Mouse (Mus musculus) liver (tissue): ENCODE measurements around the gene Scyl1.
A peak's percentile ranks its signal among the peaks of the same experiment; 100 is the strongest.

Source experiments
- DNase-seq: peaks from one replicate; pipeline ENCODE4 v3.0.0-alpha.2; 2020; ENCODE audit warnings: mixed read lengths

Gene Scyl1

DNA sequence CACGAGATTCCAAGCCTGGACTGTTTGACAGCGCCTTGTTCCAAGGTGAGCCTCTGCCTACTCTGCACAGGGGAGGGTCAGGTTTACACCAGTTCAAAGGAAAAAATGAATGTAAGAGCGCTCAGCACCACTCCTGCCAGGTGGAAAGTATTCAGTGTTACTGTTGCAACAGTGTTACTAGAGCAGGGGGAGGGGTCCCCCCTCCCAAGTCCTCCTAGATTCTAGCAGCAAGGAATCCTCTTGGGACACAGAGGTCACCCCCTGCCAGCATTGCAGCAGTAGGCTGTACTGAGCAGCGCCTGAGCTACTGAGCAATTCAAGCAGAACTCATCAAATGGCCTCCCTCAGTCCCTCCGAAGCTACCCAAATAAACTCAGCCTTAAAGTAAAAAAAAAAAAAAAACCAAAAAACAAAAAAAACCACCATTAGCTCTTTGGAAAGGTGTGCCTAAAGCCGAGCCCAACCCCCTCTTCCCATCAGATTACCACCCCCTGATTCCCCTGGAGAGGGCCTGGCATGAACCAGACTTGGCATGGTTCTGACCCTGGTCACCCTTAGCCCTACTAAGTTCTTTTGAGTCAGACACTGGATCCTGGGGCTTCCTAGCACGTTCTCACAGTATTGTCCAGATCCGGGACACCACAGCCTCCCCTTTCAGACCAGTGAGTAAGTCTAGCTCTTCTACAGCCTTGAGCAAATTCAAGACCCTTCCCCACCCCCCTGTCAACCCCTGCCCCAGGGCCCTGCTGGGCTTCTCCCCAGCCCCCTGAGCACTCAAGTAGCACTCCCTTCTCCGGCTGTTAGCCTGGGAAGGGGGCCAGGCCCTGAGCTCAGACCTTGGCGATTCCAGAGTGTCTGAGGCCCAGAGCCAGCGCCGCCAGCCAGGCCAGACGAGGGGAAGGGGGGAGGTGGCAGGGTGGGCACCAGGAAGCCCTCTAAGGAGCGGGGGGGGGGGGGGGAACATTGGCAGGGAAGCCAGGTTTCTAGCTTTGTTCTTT is 30.6 kb downstream of the Scyl1 start, which contains the start of gene Ltbp3:
Gene Ltbp3 (plus strand): TSS at position 585 of the 998 bp plus-strand sequence.
- no peak for DNase-seq

DNA sequence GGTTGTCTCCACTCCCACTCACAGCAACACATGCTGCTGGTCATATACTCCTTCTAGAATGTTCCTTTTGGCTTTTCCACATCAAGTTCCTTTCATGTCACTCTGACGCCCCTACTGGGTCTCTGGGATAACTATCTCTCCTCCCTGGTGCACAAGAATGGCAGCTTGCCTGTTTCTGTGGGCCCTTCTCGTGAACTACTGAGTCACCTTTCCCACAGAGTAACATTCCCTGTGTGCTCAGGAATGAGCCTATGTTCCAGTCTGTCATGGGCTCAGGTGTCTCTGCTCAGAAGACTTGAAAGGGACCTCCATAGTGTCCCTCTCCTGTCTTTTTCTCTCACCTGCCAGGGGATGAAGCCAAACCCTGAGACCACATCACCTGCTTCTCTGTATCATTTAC is 31.8 kb downstream of the Scyl1 start:
- DNase-seq = no peak

DNA sequence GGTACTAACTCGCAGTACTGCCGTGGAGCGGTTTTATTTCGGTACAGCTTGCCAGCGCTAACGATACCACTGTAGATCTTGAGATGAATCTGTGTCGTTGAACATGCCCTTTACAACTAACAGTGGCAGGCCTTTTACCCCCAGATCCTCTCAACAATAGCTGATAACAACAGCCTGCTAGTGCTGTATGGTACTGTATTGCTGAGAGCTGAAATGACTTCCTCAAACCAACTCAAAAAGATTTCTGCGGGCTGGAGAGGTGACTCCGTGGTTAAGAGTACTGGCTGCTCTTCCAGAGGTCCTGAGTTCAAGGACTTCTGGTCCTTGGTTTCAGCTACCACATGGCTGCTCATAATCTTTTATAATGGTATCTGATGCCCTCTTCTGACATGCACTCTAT is 36.9 kb downstream of the Scyl1 start:
- no peak for DNase-seq

DNA sequence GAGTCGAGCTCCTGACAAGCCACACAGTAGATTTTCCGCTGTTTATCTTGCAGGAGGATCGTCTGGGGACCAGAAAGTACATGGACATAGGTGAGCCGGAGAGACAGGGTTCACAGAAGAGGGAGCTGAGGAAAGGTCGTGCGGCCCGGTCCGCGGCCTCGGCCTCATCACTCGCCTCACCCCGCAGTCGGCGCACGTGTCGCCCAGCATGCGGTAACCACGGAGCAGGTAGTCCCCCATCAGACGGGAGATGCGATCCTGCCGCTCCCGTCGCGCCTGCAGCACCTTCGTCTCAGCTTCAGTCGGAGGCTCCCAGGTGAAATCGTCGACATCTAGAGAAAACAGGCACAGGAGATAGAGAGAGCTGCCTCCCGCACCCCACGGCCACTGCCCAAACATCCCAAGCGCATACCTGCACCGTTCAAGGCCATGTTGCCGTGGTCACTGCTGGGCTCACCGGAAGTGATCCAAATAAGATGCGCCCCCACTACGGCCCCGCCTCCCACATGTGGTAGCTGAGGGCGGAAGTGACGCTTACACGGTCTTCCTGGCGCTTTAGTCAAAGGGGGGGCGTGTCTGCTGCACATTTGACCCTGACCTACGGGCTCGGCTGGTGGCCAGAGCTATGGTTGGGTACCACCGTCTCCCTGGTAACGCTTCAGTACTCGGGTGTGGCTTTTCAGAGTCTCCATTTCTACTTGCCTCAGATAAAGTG is 39.8 kb downstream of the Scyl1 start:
- peak; percentile 91 for DNase-seq

DNA sequence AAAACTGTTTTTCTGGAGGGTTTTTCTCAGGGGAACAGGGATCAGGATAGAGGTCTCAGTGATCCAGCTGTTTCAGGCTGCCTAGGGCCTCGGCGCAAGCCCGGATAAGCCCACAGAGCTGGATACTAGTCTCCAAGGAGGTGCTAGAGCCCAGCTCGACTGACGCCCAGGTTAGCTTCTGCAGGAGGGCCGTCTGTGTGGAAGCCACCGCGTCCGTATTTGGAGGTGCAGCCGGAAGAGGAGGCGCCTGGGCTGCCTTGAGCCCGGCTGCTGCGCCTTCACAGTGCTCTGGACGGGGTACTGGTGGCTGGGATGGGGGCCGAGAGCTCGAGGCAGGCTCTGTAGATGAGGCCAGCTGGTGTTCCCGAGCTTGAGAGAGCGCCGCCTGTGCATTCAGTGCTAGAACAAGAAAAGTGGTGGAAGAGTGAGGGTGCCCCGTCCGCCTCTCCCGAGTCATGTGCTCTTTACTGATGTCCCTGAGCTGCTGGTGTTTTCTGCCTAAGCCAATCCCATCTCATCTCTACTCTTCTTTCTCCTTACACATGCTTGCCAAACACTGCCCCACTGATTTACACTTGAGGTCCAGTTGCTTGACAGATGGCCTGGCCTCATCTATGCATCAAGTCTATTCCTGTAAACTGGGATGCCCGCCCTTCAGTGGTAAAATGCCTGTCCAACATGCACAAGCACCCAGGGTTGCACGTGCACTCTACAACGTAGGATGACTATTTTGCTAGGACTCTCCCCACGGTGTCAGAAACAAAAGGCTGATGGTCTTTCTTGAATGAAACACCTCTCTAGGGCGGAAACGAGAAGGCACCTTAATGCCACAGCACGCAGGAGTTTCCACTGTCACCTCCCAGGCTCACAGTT is 40.7 kb downstream of the Scyl1 start:
- no peak for DNase-seq

DNA sequence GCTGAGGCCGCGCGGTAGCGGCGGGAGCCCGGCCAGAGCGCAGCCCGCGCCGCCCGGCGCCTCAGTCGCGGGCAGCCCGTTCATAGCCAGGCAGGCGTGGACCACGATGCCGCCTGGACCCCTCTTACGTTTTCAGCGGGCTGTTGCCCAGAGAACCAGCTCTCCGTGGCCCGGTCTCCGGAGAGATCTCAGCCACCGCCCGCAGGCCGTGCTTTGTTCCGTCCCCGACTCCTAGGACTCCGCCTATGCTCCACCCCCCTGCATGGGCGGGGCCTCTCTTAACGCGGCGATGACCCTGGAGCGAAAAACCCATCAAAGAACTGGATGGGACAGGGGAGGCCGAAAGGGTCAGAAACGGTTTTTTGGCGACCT is 41.8 kb downstream of the Scyl1 start, which contains the start of gene Fam89b:
Gene Fam89b (minus strand): TSS at position 210 of the 372 bp plus-strand sequence.
- peak; percentile 94 for DNase-seq

DNA sequence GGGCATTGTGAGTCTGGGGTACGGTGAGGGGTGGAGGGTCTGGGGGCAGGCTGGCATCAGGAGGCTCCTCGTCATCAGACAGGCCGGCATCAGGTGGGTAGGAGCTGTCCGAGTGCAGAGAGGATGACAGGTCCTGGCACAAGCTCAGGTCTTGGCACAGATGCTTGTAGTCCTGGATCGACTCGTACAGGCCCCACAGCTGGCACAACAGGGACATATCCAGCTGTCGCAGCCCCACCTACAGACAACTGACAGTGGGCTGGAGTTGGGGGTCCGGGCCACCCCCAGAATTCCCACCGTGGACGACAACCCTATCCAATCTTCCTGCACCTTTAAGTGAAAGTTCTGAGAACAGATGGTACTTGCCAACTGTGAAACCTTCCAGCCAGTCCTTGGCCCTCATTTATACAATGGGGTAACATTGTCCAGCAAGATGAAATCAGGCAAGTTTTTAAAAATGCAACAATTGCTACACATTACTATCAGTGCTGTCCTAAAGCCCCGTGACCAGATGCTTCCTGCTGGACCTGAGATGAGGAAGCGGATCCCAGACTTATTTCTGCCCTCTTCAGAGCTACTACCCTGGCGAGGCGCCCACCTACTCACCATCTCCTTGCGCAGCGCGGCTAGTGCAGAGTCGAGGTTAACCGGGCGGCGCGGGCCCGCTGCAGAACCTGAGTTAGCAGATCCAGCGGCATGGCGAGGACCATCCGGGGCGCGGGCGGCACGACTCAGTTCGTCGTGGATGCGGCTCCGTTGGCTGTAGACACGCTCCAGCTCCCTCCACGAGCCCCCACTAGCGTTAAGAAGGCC is 42.4 kb downstream of the Scyl1 start:
- peak; percentile 67 for DNase-seq

DNA sequence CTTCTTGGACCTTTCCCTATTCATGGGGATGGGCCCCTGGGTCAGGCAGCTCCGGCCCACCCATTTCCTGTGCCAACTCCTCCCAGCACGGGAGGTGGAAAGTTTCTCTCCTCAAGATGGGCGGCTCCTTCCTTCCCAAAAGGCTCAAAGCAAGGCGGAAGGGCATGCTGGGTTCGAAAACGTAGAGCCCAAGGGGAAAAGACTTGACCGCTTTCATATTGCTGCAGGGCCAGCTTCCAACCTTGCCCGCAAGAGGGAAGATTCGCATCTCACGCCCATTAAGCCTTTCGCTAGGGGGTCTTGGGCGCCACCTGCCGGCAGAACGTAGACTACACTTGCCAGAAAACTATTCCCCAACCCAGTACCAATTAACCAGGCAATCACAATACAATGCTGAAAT is 43.5 kb downstream of the Scyl1 start:
- DNase-seq = peak; percentile 93

DNA sequence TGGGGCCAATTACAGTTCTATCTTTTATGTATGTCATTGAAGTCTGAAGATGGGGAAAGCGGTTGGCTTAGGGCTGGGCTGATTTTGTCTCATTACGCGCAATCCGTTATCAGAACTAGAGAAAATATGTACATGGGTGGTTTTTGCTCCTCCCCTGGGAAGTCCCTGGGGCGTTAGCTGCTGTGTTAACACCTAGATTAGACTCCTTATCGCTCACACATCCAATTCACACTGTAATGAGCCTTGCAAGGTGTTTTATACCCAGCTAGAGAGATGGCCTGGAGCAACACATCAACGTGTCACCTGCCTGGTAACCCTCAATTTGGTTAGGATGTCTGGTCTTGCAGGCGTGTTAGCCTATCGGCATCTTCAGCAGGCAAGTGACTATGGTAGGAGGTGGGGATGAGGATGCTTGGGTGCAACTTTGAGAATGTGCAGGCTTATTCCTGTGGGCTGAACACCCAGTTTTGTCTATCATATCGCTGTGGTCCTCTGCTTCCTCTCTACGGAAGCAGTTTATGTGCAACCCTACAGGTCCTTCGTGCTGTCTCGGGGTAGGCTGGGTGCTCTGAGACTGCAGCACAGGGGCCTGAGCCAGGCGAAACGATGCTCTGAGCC is 44.1 kb downstream of the Scyl1 start:
- DNase-seq = peak; percentile 82

DNA sequence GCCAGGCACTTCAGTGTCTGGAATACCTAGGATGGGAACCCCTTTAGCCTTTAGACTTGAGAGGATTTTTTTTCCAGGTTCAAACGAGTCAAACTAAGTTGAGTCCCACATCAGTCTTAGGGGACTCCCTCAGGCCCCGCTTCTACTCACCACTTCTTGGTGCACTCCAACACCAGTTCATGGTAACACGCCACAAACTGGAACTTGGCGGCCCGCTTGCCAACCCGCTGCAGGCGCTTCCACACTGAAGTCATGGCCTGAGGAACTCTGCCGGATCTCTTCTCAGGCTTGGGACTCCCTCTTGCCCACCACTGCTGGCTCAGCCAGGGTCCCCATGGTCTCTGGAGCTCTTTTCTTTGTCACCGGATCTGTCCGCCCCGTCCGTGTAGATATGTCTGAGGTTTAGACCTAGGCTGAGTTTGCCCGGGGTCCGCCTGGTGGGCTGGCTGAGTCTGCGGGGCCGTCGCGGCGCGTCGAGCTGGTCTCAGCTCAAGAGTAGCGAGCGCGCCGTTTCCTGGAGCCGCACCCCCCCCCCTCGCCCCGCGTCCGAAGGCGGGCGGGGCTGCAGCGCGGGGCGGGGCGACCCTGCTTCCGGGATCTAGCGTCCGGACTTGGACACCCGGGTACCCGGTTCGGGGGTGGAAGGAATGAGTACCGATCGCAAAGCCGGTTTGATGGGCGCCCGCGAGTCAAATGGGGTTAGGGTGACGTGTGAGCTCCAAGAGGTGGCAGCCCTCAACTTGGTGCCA is 45.3 kb downstream of the Scyl1 start, which contains the start of gene Ehbp1l1:
Gene Ehbp1l1 (minus strand): TSS at position 551 of the 749 bp plus-strand sequence.
- peak; percentile 92 for DNase-seq

DNA sequence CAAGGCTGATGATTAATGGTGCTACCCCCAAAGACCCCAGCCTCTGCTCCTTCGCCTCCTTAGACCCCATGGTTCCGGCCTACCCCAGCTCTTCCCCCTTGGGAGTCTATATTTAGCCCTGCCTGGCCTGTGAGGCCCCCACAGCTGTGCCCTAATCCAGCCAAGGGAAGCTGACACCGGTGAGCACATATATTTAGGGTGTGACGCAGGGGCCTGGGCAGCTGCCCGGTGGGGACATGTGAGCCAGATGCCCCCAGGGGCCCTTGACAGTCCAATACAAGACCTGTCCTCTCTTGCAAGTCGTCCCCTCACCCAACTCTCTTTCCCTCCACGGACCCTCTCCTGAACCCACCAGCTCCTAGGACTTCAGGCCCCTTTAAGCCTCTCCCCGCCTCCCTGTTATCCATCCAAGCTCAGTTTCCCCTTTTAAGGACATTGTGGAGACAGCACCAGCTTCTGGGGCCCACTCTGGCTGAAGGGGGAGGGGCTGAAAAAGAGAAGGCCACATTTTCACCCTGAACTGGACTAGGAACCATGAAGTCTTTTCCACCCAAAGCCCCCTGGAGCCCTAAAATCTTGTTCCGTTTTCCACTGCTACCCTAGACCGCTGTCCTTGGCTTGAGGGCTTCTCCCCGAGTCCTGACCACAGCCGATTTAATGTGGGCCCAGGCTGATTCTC is 46.1 kb downstream of the Scyl1 start:
- DNase-seq = peak; percentile 63

DNA sequence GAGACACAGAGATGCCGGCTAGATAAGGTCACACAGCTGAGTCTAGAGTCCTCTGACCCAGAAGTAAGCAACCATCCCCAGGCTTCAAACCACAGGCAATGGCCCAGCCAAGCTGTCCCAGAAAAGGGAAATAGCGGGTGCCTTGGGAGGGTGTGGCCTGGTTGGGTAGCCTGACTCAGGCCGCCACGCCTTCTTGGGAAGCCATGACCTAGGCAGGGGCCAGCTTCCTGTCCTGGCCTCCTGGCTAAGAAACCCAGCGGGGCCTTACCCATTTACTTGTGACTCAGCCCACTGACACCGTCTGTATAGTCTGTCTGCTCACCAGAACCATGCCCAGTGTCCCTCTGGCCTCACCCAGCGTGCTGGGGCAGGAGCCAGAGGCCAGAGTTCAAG is 46.7 kb downstream of the Scyl1 start:
- peak; percentile 93 for DNase-seq

DNA sequence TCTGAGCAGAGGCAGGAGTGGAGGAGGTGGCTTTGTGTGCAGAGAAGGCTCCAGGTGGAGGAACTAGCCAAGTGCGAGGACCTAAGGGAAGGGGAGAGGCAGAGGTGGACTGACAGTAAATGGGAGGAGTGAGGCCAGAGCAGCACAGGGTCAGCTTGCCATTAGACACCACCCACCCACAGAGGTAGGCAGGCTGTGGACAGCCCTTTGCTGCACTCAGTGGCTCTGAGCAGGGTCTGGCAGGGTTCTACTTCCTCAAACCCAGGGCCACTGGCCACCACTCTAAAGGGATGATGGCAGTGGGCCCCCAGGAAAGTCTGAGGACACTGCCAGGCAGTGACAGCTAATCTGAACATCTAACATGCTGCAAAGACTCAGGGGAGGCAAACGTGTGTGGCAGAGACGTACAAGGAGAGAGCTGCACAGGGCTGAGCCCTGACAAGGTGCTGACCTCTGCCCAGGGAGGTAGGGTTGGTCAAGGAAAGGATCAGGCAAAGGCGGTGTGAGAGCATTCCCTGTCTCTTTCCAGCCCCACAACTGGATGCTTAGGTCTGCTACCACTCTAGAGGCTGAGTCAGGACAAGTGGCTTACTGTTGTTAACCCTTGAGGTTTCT is 47.2 kb downstream of the Scyl1 start:
- DNase-seq = peak; percentile 57

DNA sequence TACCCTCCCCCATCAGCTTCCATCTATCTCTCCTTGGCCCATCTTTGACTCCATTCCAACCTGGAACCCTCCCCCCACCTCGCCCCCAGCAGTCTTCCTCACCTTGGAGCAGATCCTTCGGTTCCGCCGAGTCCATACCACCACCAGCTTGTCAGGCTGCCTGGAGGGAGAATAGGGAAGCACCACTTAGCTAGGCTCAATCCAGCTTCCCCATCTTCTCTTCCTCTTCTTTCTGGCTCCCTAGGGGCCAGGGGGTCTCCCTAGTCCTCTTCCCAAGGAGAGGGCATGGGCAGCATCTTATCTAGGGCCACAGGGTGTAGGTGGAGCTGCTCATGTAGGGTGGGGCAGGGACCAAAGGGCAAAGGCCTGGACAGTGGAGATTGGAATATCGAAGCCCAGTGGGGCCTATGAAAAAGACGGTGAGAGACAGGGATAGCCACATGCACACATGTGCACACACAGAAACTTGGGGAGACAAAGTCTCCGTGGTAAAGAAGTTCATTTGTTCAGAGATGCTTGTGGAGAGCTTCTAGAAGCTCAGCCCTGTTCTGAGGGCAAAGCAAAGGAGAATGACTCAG is 48.3 kb downstream of the Scyl1 start:
- DNase-seq = peak; percentile 85

DNA sequence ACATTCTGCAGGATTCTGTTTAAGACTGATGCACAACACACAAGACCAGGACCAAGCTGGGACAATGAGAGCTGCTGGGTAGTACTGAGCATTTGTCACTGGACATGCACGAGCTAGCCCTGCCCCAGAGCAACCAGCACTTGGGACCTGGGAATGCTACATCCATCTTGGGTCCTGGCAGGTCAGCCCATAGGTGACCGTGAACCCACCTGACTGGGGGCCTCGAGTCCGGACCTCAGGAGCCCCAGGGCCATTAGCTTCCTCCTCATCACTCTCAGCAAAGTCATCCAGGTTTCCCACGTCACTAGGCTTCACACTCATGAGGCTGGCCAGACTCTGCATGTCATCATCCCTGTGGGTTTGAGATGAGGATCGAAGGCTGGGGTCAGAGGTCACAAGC is 50.0 kb downstream of the Scyl1 start:
- no peak for DNase-seq

DNA sequence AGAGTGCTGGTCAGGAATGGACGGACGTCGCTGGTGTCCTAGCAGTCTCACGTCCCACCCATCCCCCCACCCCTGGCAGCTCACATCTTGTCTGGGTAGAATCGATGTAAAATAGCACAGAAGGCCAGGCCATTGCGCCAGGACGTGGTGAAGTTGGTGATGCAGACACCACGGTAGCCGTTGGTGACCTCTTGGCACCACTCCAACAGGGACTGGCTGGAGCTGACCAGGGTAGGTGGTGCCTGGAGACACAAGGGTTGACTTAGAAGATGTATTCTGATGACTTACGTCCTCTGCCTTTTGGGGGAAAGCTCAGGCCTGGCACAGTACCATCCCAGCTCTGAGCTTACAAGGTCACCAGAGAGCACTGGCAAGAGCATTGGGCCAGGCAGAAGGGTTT is 54.3 kb downstream of the Scyl1 start:
- DNase-seq = no peak

DNA sequence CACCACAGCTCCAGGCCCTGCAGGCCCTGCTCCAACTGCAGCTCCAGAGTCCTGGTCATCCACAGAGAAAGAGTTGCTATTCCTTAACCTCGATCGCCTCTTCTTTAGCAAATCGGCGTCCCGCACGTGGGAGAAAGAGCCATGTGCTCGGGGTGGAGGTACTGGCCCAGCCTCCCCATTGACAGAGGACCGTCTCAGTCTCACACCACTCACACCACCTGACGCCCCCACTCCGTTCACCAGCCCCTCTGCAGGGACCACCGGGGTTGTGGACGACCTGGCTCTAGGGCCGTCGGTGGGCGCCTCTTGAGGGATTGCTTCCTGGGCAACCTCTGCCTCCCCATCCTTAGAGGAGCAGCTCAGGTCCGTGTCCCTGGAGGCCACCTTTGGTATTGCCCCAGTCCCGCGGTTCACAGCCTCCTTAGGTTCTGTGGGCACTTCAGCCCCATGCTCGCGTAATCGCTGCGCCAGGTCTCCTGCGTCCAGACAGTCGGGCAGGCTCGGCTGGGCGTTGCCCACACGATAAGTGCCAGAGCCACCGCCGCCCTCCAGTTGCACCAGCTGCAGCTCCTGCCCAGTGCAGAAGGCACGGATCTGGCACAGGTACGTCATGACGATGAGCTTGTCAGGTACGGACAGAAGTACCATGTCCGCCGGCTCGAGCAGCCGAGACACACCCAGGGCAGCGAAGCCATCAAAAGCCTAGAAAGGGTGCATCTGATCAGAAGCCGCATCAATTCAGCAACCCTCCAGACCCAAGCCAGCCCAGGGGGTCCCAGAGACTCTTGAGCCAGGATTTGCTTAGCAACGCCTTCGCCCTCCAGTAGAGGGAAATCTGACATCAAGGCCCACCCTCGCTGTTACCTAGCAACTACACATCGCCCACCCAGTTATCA is 55.2 kb downstream of the Scyl1 start:
- DNase-seq = peak; percentile 53

DNA sequence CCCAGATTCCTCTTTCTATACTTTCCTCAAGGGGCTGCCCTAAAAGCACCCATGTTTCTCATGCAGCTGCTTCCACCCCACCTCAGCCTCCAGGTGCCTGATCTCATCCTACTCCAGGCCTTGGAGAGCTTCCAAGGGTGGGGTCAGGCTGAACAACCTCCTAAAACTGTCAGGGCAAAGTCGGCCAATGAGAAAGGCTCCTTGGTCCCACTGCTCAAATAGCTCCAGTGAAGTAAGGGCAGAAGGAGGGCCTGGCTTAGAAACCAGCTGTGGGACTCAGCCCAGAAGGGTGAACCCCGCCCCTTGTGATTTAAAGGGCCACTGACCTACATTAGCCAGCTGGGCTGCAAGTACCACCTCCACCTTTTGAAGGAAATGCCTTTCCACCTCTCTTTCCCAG is 57.5 kb downstream of the Scyl1 start:
- peak; percentile 51 for DNase-seq
